Mouse (Mus musculus) hindbrain, embryonic 14.5 days (tissue): Measurements from ENCODE around the gene Plau. TPM values are rescaled to one million over a fixed set of nuclear protein-coding genes. Genes with fewer than 3 reads are reported as not detected.

Experiments used
- ATAC-seq: fragments of 200-750 bp; cut with Nextera tagmentation; 2 replicates; pipeline ENCODE4 v1.8.0; 2017; ENCODE audit warnings: moderate number of reproducible peaks, mild to moderate bottlenecking, moderate TSS enrichment, moderate library complexity; ENCODE audit not compliant: low FRiP score
- DNase-seq: peaks from one replicate; pipeline ENCODE4 v3.0.0-alpha.2; 2015; ENCODE audit warnings: low spot score
- H3K27ac ChIP-seq: fragments of 300-500 bp; sonication (generic); 2 replicates; pipeline ENCODE4 v1.5.1; 2014; ENCODE audit warnings: mild to moderate bottlenecking, moderate library complexity
- H3K27me3 ChIP-seq: fragments of 300-500 bp; sonication (generic); 2 replicates; pipeline ENCODE4 v1.6.1; 2014; ENCODE audit warnings: mild to moderate bottlenecking, low read length, mixed read lengths; ENCODE audit not compliant: control insufficient read depth, insufficient read depth
- H3K36me3 ChIP-seq: fragments of 300-500 bp; sonication (generic); replicated peaks from 2 replicates; pipeline ENCODE4 v1.6.1; 2014; ENCODE audit not compliant: control insufficient read depth, insufficient read depth
- H3K4me1 ChIP-seq: fragments of 300-500 bp; sonication (generic); replicated peaks from 2 replicates; pipeline ENCODE4 v1.6.1; 2014; ENCODE audit warnings: antibody characterized with exemption, low read length, mixed read lengths; ENCODE audit not compliant: control insufficient read depth, insufficient read depth
- H3K4me2 ChIP-seq: fragments of 300-500 bp; sonication (generic); replicated peaks from 2 replicates; pipeline ENCODE4 v1.6.1; 2014; ENCODE audit warnings: mild to moderate bottlenecking, moderate library complexity
- H3K4me3 ChIP-seq: fragments of 300-500 bp; sonication (generic); replicated peaks from 2 replicates; pipeline ENCODE4 v1.5.1; 2014; ENCODE audit warnings: mild to moderate bottlenecking, low read length
- H3K9ac ChIP-seq: fragments of 300-500 bp; sonication (generic); 2 replicates; pipeline ENCODE4 v1.6.1; 2014
- H3K9me3 ChIP-seq: fragments of 300-500 bp; sonication (generic); 2 replicates; pipeline ENCODE4 v1.6.1; 2016; ENCODE audit warnings: low read length; ENCODE audit not compliant: control insufficient read depth
- WGBS: fragments of 180-500 bp; shearing (Covaris S2); extraction: QIAGEN DNeasy Blood & Tissue Kit; methylation state at CpG from one replicate; pipeline ENCODE4 v1.1.7; 2014; 5-methylcytosine and 5-hydroxymethylcytosine counted together
- polyA plus RNA-seq: library from polyadenylated mRNA; unstranded; fragments of >200 nt; fragmentation: Nextera tagmentation; extraction: Ambion mirVana; gene quantifications from 2 replicates; pipeline ENCODE4 v1.2.1, GENCODE M21; 2014

Plau gene
- polyA plus RNA-seq, 1 experiment from 2014 or later = 0.27 TPM

DNA sequence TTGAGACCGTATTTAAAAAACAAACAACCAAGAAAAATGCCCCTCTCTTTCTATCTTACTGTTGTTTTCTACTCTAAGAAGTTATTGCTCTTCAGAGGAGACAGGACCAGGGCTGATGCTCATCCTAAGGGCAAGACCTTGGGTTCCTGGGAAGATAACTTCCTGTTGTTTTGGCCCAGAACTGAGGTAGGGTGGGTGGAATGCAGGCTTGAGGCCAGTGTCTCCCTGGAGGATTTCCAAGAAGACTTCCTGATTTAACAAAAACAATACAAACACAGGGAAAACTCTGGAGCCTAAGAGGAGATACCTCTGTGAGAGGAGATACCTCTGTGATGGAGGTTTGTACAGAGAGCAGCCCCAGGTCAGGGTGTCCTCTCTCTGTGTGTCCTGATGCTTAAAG lies 35.0 kb downstream of the Plau start:
- H3K4me1 ChIP-seq = no peaks in the 10 kb centered on the region
- H3K27me3 ChIP-seq = no peaks in the 10 kb centered on the region
- 82% methylated on average over 1 of the region's 1 CpGs for WGBS
- no peaks in the 10 kb centered on the region for H3K9me3 ChIP-seq
- no peak overlapping the region for H3K27ac ChIP-seq
- no peak overlapping the region for H3K4me3 ChIP-seq
- ATAC-seq (no peak), DNase-seq (no peak)
- no peak overlapping the region for H3K9ac ChIP-seq
- H3K36me3 ChIP-seq = no peaks in the 10 kb centered on the region
- H3K4me2 ChIP-seq = no peak overlapping the region

DNA sequence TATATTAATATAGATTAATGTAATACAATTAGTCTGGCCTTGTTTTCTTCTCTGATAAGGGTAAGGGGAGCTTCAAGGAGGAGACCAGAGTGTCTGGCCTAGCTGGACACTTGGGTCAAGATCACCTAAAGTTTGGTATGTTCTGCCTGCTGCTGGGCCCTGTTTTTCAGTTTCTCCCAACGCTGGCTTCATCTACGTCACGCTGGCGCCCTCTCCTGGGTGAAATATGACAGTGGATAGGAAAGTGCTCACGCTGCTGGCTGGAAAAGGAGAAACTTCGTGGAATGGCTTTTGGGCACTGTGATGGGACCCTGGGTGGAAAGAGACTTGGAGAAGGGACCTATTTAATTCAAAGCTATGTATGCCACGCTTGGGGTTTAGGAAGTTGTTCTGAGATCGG lies 36.8 kb downstream of the Plau start:
- H3K9me3 ChIP-seq = no peaks in the 10 kb centered on the region
- no peaks in the 10 kb centered on the region for H3K4me1 ChIP-seq
- ATAC-seq (peak; percentile 59; the same call in 1 of the 2 replicates), DNase-seq (peak; percentile 91)
- H3K9ac ChIP-seq = no peak overlapping the region
- WGBS = 4% methylated on average over 8 of the region's 8 CpGs
- no peak overlapping the region for H3K4me2 ChIP-seq
- H3K4me3 ChIP-seq = no peak overlapping the region
- H3K27ac ChIP-seq = no peak overlapping the region
- no peaks in the 10 kb centered on the region for H3K36me3 ChIP-seq
- no peaks in the 10 kb centered on the region for H3K27me3 ChIP-seq

DNA sequence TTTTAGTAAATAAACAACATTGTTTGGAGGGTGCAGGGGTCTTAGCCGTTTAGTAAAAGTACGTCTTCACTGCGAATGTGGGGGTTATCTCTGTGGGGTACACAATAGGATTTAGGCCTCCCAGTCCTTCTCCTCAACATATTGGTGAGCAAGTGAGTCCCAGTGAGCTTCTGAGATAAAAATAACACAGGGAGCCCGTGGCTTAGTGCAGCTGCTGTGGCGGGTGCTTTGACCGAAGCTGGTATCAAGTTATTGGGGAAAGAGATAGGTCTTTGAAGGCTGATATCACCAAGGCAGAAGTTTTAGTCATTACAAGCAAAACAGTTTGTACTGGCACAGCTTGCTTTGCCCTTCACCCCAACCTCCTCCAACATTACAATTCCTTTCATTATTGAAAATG lies 37.5 kb downstream of the Plau start:
- H3K9ac ChIP-seq = no peak overlapping the region
- ATAC-seq = no peak
- 57% methylated on average over 6 of the region's 6 CpGs for WGBS

DNA sequence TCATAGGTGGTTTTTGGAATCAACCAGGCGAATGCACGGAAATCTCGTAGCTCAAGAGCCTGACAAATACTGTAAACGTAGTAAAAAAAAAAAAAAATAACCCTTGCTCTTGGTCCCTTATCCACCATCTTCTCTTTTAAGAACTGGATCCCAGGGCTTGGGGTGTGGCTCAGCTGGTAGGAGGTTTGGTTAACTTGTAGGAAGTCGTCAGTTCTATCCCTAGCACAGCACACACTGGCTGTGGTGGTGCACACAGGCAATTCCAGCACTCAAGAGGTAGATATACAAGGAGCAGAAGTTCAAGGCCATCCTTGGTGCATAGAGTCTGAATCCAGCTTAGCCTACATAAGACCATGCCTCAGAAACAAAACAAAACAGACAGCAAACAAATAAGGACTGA lies 48.2 kb downstream of the Plau start:
- 87% methylated on average over 5 of the region's 5 CpGs for WGBS
- Histone ChIP-seq H3K27ac (no peak overlapping the region), H3K4me3 (no peak overlapping the region), H3K4me2 (no peak overlapping the region), H3K27me3 (no peaks in the 10 kb centered on the region), H3K9me3 (no peaks in the 10 kb centered on the region), H3K36me3 (no peaks in the 10 kb centered on the region), H3K9ac (no peak overlapping the region), H3K4me1 (no peaks in the 10 kb centered on the region)
- ATAC-seq (no peak), DNase-seq (no peak)

More for the DNA sequence above, 37.5 kb downstream of the Plau start:
- DNase-seq = no peak
- H3K27me3 ChIP-seq = no peaks in the 10 kb centered on the region
- H3K4me3 ChIP-seq = no peak overlapping the region
- no peak overlapping the region for H3K27ac ChIP-seq
- no peaks in the 10 kb centered on the region for H3K4me1 ChIP-seq
- H3K9me3 ChIP-seq = no peaks in the 10 kb centered on the region
- H3K36me3 ChIP-seq = no peaks in the 10 kb centered on the region
- no peak overlapping the region for H3K4me2 ChIP-seq

DNA sequence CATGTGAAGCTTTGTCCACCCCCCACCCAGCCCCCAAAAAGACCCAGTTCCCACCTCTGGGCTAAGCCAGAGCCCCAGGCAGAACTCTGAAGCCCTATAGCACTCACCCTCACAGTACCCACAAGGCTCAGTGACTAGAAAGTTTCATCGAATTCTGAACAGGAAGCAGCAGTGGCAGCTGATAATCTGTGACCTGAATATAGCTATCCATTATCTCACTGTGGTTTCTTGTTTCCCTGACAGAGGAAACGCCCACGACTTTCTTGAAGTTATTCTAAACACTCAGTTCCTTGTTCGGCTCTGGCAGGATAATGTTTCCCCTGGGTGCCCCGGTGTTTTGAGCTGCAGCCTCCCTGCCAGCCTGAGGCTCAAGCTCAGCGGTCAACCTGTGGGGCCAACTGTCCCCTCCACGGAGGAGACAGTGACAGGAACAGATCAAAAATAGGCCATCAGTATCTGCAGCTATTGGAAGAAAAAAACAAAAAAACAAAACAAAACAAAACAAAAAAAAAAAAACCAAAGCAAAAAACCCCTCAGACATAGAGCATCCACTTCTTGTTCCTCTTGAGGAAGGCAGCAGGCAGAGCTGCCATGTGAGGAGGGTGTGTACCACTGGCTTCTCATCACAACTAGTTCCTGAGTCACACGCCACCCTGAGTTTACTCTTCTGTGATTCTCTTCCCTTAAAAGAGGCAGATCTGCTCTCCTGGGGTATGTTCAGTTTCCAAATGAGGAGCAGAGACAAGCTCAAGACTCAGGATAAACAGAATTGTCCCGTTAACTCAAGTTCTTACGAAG lies 48.8 kb downstream of the Plau start:
- Histone ChIP-seq H3K27me3 (no peaks in the 10 kb centered on the region), H3K4me2 (no peak overlapping the region), H3K9me3 (no peaks in the 10 kb centered on the region), H3K9ac (no peak overlapping the region), H3K36me3 (no peaks in the 10 kb centered on the region), H3K4me3 (no peak overlapping the region), H3K27ac (no peak overlapping the region), H3K4me1 (no peaks in the 10 kb centered on the region)
- no peak for DNase-seq
- WGBS = 37% methylated on average over 10 of the region's 10 CpGs
- ATAC-seq = no peak

DNA sequence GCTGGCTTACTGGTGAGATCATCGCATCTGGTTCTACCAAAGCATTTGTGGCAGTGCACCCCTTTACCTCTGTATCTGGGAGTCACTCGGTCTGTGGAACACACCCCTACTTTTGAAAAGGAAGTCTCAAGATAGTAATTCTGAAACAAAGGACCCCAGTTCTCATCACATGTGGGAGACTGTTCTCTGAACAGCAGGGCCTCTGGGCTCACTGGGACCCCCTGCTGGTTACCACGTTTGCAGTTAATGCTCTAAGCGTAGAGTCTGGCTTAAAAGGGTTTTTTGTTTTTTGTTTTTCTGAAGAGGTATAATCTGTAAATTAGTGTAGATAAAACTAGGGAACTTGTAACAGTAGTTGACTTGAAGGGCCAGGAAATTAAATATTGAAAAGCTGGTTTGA lies 49.8 kb downstream of the Plau start:
- Histone ChIP-seq H3K4me1 (no peaks in the 10 kb centered on the region), H3K36me3 (no peaks in the 10 kb centered on the region), H3K27me3 (no peaks in the 10 kb centered on the region), H3K4me3 (no peak overlapping the region), H3K27ac (no peak overlapping the region), H3K9ac (no peak overlapping the region), H3K9me3 (no peaks in the 10 kb centered on the region), H3K4me2 (no peak overlapping the region)
- ATAC-seq (no peak), DNase-seq (no peak)
- WGBS = 37% methylated on average over 4 of the region's 4 CpGs

DNA sequence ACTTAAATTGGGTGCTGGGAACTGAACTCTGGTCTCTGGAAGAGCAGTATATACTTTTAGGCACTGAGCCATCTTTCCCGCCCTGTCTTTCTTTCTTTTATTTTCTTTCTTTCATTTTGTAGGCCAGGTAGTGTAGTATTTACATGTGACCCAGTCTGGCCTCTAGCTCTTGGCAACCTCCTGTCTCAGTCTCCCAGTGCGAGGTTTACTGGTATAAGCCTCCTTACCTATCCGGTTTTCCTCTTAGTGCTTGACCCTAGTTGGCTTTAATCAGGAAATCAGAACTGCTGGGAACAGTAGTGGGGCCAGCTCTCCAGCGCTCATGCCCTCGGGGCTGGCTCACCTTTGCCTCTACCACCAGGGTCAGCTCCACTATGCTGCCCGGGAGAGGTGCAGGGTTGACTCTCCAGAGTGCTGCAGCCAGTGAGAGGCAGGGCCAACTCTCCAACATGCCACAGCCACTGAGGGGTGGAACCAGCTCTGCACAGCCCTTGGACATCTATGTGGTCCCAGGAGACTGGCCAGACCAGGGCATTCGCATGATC lies 51.2 kb downstream of the Plau start:
- no peak overlapping the region for H3K9ac ChIP-seq
- H3K27me3 ChIP-seq = no peaks in the 10 kb centered on the region
- DNase-seq = no peak
- ATAC-seq = no peak
- no peak overlapping the region for H3K4me2 ChIP-seq
- no peaks in the 10 kb centered on the region for H3K9me3 ChIP-seq
- H3K4me3 ChIP-seq = no peak overlapping the region
- H3K4me1 ChIP-seq = 0 out of 2 replicates have a peak, but pooled peaks cover 2% of the 10 kb centered on the region
- WGBS = 85% methylated on average over 7 of the region's 7 CpGs
- H3K27ac ChIP-seq = no peak overlapping the region
- H3K36me3 ChIP-seq = no peaks in the 10 kb centered on the region

DNA sequence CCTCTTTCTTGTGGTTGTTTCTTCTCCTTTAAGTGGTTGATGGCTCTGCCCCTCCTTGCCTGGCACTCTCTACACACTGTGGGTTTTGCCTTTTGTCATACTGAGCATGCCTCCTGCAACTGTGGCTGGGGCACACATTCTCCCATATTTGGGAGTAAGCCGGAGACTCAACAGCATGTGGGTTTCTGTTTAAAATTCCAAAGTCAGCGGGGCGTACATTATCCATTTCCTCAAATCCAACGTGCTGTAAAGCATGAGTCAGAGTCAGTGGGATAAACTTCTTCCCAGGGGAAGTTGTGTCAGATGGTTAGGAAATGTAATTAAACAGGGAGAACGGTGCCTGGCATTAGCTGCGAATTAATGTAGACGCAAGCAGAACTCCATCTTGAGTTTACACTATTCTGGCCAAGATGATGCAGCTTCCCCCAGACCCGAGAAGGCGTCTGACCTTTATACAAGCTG lies 55.5 kb downstream of the Plau start:
- H3K9ac ChIP-seq = no peak overlapping the region
- H3K36me3 ChIP-seq = no peaks in the 10 kb centered on the region
- H3K27ac ChIP-seq = no peak overlapping the region
- 0 out of 2 replicates have a peak, but pooled peaks cover 2% of the 10 kb centered on the region for H3K4me1 ChIP-seq
- H3K4me2 ChIP-seq = peak overlapping the region; percentile 12
- H3K9me3 ChIP-seq = no peaks in the 10 kb centered on the region
- no peak overlapping the region for H3K4me3 ChIP-seq
- WGBS = 30% methylated on average over 9 of the region's 9 CpGs
- peak; percentile 66; the same call in 1 of the 2 replicates for ATAC-seq
- DNase-seq = peak; percentile 55
- H3K27me3 ChIP-seq = no peaks in the 10 kb centered on the region
